Mouse (Mus musculus) cerebral cortex, adult 2 months (tissue): ENCODE results near the gene Gm49027.

Experiments used
- WGBS: fragments of 180-500 bp; shearing (Covaris S2); methylation state at CpG from one replicate; pipeline ENCODE4 v1.1.7; 2018; 5-methylcytosine and 5-hydroxymethylcytosine counted together

Gm49027 gene

DNA sequence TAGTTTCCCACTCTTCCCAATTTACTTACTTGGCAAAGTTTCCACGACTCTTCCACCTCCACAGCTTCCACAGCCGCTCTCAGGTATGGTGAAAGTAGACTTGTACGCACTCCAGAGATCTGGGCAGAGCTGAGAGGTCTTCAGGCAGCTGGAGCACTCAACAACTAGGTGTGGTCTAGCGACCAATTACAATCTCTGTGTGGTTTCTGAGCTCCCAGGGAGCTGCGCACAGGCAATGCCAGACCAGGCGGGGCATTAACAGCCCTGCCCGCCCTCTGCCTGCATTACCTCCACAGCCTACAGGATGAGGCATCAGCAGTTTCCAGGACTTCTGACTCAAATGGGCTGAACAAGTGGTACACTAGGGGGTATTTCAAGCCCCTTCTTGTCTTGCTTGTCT lies at the start of gene Gm49027:
Gm49027 (minus strand) TSS at position 208 of the 400 bp plus-strand sequence.
- 84% methylated on average over 7 of the region's 7 CpGs for WGBS

- WGBS = 58% methylated on average over 8 of the region's 8 CpGs
Measured at GRCm38 (mm10) chr5:123573362-123573761, 48.1 kb upstream of the Gm49027 start.

- WGBS = under 1% methylated on average over 54 of the region's 54 CpGs
Measured at GRCm38 (mm10) chr5:123572357-123573186, 47.3 kb upstream of the Gm49027 start, which contains the start of gene Vps33a. Gene Vps33a, minus strand, starts transcription at chr5:123573038.

DNA sequence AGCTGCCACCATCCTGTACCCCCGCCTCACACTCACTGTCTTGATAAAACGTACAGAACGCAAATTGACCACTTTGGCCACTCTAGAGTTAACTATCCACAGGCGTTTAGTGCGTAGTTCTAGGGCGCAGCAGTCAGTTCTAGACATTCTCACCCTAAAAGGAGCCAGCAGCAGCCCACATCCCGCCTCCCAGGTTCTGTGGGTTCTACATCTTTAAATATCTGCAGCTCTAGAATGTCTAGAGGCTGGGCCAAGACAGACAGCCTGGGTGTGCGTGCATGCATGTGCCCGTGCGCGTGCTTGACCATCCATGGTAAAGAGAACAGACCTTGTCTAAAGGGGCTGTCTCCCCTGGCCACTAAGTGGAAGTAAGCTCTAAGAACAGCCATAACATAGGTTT lies 35.8 kb upstream of the Gm49027 start:
- 68% methylated on average over 11 of the region's 11 CpGs for WGBS

- WGBS = 62% methylated on average over 8 of the region's 8 CpGs
Measured at GRCm38 (mm10) chr5:123559588-123559987, 34.3 kb upstream of the Gm49027 start.

GRCm38 (mm10) chr5:123556451-123556850 lies 31.2 kb upstream of the Gm49027 start:
- 42% methylated on average over 2 of the region's 2 CpGs for WGBS

- WGBS = 81% methylated on average over 7 of the region's 7 CpGs
Measured at GRCm38 (mm10) chr5:123555693-123556092, 30.4 kb upstream of the Gm49027 start.

DNA sequence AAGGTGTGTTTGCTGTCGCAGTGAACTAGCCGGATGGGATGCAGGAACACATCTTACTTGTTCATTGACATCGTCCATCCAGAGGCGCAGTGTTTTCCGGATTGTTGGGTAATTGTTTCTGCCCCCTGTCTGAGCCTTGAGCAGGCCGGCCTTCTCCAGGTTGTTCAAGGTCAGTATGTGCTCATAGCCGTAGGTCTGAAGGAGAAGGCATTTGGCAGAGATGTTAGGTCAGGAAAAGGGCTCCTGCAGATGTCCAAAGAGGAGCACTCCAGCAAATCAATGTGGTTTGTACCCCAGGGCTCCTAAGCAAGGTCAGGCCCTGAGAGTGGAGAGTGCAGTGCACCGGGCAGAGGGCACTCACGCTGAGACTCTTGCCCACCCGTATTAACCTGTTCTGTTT lies 8.5 kb upstream of the Gm49027 start:
- WGBS = 93% methylated on average over 10 of the region's 10 CpGs

DNA sequence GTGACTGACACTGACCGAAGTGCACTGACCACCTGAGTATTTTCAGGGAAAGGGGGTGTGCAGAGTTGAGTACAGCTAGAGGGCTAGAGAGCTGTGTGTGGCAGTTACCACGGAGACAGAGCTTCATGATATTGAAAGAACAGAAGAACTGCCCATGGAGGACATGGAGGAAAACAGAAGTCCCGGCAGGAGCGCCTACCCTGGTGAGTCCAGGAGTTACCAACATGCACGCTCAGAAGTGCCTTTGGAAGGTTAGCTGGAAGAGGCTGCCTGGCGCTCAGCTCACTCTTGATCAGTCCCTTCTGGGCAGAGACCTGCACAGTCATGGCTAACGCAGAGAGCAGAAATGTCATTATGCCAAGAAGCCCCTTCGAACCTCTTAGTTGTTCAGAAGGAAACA lies 4.8 kb upstream of the Gm49027 start:
- WGBS = 81% methylated on average over 8 of the region's 8 CpGs

DNA sequence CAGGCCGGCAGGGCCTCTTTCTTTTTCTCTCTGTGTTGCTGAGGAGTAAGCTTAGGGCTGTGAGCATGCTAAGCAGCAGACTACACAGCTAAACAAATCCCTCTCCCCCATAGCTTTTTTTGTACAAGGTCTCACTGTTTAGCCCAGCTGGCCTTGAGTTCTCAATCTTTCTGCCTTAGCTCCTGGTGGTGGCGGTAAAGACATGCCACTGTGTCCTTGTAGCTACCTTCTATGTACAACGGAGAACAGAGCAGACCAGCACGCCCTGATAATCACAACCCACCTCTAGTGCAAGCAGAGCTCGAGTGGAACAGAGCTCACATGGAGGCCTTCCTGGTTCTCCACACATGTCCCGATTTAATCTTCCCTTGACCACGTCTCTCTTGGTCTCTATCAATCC lies 3.4 kb upstream of the Gm49027 start:
- 54% methylated on average over 7 of the region's 7 CpGs for WGBS

- WGBS = 84% methylated on average over 9 of the region's 9 CpGs
Measured at GRCm38 (mm10) chr5:123525916-123526495, 718 bp upstream of the Gm49027 start.

DNA sequence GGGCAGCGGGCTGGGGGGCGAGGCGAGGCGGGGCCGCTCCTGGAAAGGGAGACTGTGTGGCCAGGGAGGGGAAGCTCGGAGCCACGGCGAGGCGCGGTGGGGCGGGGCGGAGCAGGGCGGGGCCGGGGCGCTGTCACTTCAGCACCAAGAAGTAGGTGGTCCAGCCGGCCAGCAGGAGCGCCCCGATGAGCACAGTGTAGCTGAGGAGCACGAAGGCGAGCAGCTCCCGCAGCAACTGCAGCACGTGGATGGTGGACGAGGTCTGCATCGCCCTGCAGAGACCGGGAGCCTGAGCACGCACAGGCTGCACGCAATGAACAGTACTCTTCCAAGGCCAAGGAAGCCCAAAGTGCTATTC lies 916 bp downstream of the Gm49027 start:
- WGBS = under 1% methylated on average over 23 of the region's 27 CpGs

- WGBS = under 1% methylated on average over 82 of the region's 82 CpGs
Measured at GRCm38 (mm10) chr5:123523692-123524392, 1.4 kb downstream of the Gm49027 start, which contains the start of gene Diablo. Gene Diablo, minus strand, starts transcription at chr5:123524176.

DNA sequence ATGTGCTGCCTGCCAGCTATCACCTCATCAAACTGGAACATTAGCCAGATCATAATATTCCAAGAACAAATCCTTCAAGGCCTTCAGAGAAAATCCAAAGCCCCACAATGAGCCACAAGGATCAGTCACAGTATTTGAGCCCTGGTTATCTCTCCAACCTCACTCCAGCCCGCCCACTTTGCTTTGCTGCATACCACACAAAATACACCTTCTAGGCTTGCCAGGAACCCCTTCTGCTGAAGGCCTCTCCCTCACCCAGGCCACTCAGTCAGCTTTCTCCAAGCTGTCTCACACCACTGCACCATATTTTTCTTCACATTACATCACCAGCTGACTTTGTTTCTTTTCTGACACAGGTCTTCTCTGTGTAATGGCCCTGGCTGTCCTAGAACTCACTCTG lies 3.1 kb downstream of the Gm49027 start:
- WGBS = 83% methylated on average over 1 of the region's 1 CpGs

GRCm38 (mm10) chr5:123521621-123522020 lies 3.7 kb downstream of the Gm49027 start:
- 80% methylated on average over 1 of the region's 1 CpGs for WGBS

DNA sequence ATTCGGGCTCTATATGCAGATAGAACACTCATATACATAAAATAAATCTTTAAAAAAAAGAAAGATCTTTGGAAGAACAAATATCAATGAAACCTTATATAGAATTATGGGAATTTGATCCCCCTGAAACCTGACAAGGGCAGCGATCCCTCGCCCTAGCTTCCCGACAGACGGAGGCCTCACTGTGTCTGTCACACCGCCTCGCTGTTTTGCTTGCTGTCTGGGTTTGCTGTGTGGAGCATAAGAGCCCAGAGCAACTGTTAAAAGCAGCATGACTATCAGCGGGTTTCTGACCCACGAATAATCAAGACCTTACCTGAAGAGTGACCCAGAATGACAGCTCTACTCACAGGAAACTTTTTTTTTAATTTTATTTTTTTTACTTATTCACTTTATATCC lies 4.6 kb downstream of the Gm49027 start:
- WGBS = 88% methylated on average over 9 of the region's 9 CpGs

DNA sequence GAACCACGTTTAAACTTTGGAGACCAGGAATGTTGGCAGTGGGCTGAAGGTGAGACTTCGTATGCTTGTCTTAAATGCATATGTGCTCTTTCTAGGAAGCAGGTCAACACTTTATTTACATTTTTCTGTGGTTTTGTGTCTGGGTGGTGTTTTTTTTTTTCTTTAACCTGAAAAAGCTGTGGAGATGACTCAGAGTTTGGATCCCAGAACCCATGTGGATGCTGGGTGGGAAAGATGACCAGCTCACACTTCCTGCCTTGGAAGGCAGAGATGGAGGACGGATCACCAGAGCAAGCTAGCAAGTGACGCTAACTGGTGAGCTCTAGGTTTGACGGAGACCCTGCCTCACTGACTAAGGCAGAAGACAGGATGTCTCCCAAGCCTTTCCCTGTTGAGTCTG lies 10.4 kb downstream of the Gm49027 start:
- WGBS = 77% methylated on average over 5 of the region's 5 CpGs

GRCm38 (mm10) chr5:123512102-123512501 lies 13.2 kb downstream of the Gm49027 start:
- WGBS = 79% methylated on average over 3 of the region's 3 CpGs

DNA sequence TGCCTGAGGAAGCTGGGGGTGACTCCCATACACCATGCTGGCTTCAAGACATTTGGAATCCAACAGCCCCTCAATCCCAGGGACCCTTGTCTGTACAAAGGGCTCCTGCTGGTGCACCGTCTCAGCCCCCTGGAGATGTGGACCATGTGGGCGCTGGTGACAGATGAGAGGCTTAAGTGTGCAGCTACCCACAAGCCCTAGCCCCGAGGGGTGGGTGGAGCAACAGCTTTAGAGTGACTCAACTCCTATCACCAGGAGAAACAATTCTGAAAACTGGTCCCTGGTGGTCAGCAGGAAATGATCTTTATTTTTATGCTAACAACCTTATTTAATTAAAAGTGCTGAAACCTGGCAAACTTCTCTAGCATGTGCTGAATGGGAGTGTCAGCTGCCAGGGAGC lies 13.9 kb downstream of the Gm49027 start:
- WGBS = 49% methylated on average over 3 of the region's 3 CpGs

DNA sequence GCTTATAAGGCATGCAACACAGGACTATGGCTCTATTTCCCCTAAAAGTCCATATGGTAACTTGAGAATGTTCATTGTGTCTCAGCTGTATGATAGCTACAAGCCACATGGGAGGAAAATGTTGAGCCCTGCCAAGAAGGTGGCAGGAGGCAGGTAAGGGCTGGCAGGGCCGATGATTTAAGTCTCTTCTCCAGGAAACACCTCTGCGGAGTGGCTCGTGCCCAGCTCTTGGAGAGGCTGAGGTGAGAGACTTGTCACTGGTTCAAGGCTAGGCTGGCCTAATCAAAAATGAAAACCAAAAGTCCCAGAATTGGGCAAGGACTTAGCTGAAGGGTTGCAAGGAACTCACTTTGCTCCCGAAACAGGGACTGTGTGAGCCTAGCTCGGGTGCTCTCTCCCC lies 15.1 kb downstream of the Gm49027 start, which contains the start of gene B3gnt4:
B3gnt4 (plus strand) TSS at position 301 of the 400 bp plus-strand sequence.
- WGBS = 95% methylated on average over 5 of the region's 5 CpGs

- 8% methylated on average over 12 of the region's 12 CpGs for WGBS
Measured at GRCm38 (mm10) chr5:123508921-123509320, 16.4 kb downstream of the Gm49027 start.

GRCm38 (mm10) chr5:123507936-123508723 lies 17.2 kb downstream of the Gm49027 start:
- WGBS = under 1% methylated on average over 58 of the region's 59 CpGs
